Mouse (Mus musculus) olfactory bulb, adult 2 months (tissue): ENCODE measurements at regions not wholly inside any gene's neighbourhood (a gene's known extent, or its start where the extent isn't known, plus 50 kb on each side); places are given as distances from the start of the nearest gene placed in this dataset.

Source experiments
- CTCF ChIP-seq: fragments of 200-500 bp; IDR thresholded peaks from 2 replicates; pipeline ENCODE4 v1.5.1; 2012; ENCODE audit warnings: low read depth, mild to moderate bottlenecking, low read length, moderate library complexity; ENCODE audit not compliant: insufficient read depth
- POLR2A ChIP-seq: fragments of 200-500 bp; IDR thresholded peaks from 2 replicates; pipeline ENCODE4 v1.6.1; 2012; ENCODE audit warnings: mild to moderate bottlenecking, low read depth, low read length, moderate library complexity; ENCODE audit not compliant: insufficient read depth

GRCm38 (mm10) chr4:142473284-142473683 is 234.1 kb upstream of the Kazn start:
- no peak for TF ChIP-seq CTCF
- no peak for TF ChIP-seq POLR2A
